Mouse (Mus musculus) adrenal gland (tissue): ENCODE results near the gene Slc23a2.

Experiments used
- intact Hi-C: fragments of 180-260 bp; cut with DNase I; formaldehyde crosslinking; loops from one replicate; pipeline ENCODE4 v1.15.1; 2025
- long read RNA-seq, 2 experiments: library from polyadenylated mRNA; unstranded; transcript quantifications; one replicate each; pipeline ENCODE4 v2.0.0; 2020; ENCODE audit warnings: borderline replicate concordance in 1 of 2; ENCODE audit not compliant: insufficient replicate concordance in 1 of 2

Gene Slc23a2
- long read RNA-seq, experiment 1, full-length matches to known transcripts = 1 of 17 reads
- long read RNA-seq, experiment 1, partial matches to known transcripts = 1 of 17 reads
- long read RNA-seq, experiment 1, other reads (novel, unspliced or antisense) = 15 of 17 reads
- long read RNA-seq, experiment 2, partial matches to known transcripts = 5 of 42 reads
- long read RNA-seq, experiment 2, other reads (novel, unspliced or antisense) = 37 of 42 reads

DNA sequence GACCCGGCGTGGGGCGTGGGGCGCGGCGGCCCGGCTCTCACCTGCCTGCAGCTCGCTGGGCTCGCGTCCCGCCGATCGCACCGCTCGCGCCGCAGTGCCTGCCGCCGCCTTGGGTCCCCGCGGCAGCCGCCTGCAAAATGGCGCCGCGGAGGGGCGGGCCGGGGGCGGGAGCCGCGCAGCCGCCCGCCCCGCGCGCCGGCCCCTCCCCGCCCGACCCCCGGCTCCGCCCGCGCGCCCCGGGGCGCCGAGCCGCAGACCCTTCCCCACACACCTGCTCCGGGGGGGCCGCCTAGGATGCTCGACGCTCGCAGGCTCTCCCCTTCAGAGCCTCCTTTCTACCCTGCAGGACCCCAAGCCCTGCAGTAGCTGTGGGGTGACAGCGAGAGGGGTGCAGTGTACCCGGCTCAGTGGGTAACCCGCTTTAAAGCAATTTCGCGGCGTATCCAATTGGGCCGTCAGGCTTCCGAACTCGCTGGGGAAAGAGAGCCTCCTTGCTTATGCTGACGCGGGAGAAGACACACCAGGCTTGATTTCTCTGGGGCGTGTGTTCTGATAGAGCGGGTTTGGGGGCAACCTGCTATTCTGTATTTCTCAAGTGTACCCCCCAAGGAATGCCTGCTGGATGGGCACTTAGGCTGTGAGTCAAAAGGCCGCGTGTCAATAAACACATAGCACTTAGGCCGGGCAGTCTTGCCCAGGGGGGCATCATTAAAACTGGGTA, at the start of gene Slc23a2:
Slc23a2 (minus strand) TSS at position 138 of the 721 bp plus-strand sequence.
- intact Hi-C loops = loop anchor here (5.0 kb wide), 1 partner anchor 57 kb away; no protein-coding TSS in a partner anchor

DNA sequence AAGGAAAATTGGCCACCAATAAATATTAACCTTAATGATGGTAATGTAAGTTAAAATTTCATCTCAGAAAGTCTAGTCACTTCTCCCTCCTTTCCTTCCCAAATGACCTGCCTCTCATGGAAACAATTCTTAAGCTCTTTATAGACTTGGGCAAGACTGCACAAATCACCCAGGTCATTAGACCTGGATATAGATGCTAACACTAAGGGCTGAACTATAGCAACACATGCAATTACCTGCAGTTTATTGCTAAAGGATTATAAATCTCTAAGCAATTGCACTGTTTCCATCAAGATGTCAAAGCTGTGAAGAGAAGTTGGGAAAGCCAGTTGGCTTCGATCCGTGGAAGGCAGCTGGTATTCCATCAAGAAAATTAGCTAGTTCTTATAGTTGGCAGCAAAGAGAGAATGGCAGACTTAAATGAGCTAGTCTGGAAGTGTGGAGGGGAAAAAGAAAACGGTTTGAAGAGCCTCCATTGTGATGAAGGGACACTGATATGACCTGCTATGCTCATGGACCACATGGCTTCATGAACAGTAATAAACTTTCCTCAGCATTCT, 45.8 kb upstream of the Slc23a2 start:
- intact Hi-C loops = no loop called here

- intact Hi-C loops = no loop called here
Observed at GRCm38 (mm10) chr2:132183874-132184273, 39.0 kb upstream of the Slc23a2 start.

DNA sequence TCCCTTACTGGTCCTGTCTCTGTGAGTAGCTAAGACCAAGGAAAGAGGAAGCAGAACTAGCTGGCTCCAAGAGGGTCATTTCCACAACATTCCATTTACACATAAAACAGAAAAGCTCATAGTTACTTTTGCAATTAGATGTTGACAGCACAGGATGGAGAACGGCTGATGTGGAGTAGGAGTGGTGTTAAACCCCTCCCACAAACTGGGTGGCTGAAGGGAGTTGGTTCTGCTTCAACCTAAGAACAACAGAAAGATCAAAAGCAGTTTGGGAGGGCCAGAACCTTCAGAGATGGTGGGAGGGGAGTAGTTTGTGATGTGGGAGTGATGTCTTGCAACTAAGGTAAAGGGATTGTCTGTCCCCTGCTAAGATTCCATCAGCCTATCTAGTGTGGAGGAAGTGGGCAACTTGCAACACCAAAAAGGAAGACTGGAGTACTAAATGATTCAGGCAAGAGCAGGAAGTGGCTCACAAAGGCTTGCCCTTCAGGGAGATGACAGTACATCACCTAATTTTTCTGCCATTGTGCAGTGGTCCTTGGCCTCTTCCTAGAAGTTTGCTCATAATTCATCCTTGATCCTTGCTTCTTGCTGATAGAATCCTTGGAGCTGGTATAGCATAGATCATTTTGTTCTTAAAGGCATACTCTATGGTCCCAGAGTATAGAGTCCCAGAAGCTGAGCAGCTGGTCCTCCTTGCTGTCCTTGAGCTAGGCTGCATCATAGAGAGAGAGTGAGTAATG, 35.7 kb upstream of the Slc23a2 start:
- intact Hi-C loops = no loop called here

DNA sequence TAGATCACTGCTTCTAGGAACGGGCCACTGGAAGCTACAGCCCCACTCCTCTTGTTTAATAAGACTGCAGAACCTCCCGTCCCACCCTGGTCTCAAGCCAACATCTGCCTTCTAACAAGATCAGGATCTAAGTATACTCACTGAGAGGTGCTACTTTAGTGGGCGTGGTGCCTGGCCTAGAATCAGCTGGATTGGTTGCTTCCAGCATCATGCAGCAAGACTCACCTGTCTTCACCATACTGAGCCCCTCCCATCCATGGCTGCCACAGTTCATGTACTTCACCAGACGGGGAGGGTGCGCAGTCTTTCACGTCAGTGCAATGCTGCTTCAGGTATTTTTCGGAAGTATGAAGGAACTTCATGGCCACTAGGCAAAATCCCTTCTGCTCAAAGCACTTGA, 34.5 kb upstream of the Slc23a2 start:
- intact Hi-C loops = no loop called here

DNA sequence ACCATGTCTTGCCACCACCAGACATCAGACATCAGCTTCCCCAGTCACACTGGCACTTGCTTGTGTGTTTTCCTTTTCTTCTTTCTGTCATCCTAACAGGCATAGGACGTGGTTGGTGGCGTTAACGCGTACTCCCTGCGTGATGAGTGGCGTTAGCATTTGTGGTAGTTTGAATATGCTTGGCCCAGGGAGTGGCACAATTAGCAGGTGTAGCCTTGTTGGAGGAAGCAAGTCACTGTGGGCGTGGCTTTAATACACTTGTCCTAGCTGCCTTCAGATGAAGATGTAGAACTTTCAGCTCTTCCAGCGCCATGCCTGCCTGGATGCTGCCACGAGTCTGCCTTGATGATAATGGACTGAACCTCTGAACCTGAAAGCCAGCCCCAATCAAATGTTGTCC, 32.5 kb upstream of the Slc23a2 start:
- intact Hi-C loops = no loop called here

DNA sequence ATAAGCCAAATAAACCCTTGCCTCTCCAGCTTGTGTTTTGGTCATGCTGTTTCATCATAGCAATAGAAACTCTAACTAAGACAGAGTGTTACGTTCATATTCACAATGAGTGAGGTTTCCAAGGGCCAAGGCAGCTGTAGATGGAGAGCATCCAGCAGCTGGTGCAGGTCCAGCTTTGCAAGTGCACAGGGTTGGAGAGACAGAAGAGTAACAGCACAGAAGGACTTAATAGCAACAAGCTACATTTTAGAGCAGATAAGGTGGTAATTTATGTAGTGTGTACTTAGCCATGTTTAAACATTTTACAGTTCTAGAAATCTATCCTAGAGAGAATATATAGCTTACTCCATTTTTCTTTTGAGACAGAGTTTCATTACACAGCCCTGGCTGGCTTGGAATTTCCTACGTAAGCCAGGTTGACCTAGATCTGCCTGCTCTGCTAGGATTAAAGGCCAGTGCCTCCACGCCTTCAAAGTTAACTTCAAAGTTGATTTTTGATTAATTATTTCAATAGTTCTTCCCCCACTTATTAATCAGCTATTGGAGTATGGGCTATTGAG, 31.5 kb upstream of the Slc23a2 start:
- intact Hi-C loops = no loop called here

- intact Hi-C loops = no loop called here
Observed at GRCm38 (mm10) chr2:132174048-132174447, 29.1 kb upstream of the Slc23a2 start.

DNA sequence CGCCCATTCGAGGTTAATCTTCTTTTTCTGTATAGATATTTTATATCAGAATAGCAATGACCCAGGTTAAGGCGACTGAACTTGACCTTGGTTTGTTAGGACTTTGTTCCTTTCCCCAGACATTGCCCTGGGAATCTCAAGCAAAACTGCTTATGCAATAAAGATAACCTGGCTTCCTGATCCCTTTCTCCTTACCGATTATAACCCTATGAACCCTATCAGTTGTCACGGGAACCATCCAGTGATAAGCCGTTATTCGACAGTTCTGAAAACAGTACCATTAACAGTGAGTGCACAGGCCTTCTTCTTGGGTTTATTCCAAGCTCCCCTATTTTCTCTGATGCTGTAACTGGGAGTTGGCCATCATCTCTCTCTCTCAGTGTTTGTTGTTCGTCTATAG, 27.0 kb upstream of the Slc23a2 start:
- intact Hi-C loops = no loop called here

DNA sequence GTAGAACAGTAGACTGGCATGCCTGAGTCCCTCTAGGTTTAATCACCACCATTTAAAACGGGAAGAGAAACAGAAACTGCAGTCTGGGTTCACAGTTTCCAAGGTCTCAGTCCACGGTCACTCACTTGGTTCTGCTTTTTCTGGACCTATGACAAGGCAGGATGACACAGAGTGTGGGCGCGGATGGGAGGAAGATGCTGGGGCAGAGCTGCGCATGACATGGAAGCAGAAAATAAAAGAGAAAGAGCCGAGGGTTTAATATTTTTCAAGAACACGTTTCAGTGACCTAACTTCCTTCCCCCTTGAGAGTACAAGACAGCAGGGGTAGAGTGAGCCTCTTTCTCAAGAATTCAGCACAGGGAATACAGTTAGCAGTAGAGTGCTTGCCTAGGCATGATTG, 24.2 kb upstream of the Slc23a2 start:
- intact Hi-C loops = no loop called here

DNA sequence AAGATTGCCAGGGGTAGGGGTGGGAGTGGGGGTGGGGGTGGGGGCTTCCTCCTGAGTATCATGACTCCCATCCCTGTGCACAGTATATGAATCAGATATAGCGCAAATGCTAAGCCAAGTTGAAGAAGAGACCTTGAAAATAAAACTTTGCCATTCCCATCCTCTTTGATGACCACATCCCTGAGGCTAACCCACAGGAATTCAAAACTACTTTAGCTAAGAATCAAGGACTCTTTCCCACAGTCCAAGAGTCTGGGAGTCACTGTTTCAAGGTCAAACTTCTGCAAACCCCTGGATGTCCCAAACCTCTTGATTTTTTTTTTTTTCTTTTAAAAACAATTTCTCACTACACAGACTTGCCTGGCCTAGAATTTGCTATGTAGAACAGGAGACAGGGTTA, 18.7 kb upstream of the Slc23a2 start:
- intact Hi-C loops = no loop called here

GRCm38 (mm10) chr2:132157482-132157881, 12.6 kb upstream of the Slc23a2 start:
- intact Hi-C loops = no loop called here

GRCm38 (mm10) chr2:132152670-132153069, 7.8 kb upstream of the Slc23a2 start:
- intact Hi-C loops = loop anchor here (5.0 kb wide), 1 partner anchor 60 kb away; no protein-coding TSS in a partner anchor

DNA sequence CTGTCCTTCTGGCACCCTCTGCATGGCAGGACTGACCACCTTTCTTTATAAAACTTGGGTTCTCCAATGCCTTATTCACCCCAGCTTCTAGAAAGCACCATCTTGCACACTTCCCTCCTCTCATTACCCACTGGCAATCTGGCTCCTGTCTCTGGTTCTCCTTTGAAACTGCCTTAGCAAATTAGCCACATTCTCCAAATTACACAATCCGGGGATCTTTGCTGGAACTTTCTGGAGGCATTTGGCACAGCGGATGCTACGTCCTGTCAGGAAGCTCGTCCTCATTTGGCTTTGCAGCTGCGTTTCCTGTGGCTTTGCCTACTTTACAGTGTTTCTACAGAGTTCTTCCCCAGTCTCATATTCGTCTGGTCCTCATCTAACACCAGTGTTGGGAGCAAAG, 6.7 kb upstream of the Slc23a2 start:
- intact Hi-C loops = loop anchor here (5.0 kb wide), 1 partner anchor 61 kb away; no protein-coding TSS in a partner anchor

- intact Hi-C loops = loop anchor here (5.0 kb wide), 1 partner anchor 61 kb away; no protein-coding TSS in a partner anchor
Observed at GRCm38 (mm10) chr2:132150926-132151325, 6.0 kb upstream of the Slc23a2 start.

DNA sequence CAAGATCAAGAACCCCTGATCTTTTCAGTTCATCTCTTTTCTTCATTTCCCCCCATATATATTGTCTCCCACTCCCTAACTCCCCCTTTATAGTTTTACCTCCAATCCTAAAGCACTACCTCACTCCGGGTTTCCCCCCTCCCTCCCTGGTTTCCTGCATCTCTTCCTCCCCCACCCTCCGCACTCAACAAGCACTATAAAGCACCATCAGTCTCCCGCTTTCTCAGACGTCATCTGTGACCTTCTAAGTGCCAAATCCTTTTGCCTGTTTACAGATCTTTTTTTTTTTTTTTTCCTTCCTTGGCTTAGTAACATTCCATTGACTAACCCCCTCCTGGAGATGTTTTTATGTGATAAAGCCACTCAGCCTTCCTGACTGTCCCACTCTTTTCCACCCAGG, 1.6 kb upstream of the Slc23a2 start:
- intact Hi-C loops = loop anchor here (5.0 kb wide), 1 partner anchor 56 kb away; no protein-coding TSS in a partner anchor

DNA sequence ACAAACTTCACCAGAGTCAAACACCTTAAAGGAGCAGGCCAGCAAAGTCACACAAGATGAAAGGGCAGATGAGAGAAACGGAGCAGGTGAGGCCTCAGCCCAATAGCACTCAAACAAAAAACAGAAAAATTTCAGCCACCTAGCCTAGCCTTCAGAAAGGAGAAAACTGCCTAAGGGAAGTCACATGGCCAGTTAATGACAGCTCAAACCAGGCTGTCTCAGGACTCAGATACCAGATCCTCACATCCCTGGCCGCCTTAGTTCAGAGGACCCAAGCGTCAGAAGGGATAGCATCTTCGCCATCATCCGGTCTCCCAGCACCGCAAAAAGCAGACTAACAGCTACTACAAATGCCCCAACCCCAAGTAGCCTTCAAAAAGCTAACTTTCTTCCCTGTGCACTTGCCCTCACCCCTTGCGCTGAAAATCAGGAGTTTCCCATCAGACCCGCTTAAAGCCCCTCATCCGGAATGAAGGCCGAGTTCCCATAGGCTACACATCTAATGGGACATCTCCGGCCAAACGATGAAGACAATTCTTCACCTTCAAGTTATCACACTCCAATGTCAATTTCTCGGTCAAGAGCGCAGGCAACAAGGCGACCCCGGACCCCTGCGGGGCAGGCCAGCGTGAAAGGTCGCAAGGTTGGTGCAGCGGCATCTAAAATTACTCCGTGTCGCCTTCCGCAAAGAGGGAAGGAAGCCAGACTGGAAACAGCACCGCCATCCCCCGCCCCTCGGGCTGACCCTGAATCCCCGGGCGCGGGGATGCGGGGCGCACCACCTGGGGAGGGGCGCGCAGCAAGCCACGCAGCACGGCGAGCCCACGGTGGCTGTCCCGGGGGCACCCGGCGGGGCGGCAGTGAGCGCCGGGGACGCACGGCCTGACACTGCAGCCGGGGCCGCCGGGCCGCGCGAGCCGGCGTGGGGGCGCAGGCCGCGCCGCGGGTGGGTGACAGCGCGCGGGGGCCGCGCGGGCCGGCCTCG, 673 bp downstream of the Slc23a2 start:
- intact Hi-C loops = loop anchor here (2.0 kb wide), 1 partner anchor 97 kb away; no protein-coding TSS in a partner anchor

GRCm38 (mm10) chr2:132142606-132143005, 2.3 kb downstream of the Slc23a2 start:
- intact Hi-C loops = loop anchor here (2.0 kb wide), 1 partner anchor 98 kb away; no protein-coding TSS in a partner anchor

DNA sequence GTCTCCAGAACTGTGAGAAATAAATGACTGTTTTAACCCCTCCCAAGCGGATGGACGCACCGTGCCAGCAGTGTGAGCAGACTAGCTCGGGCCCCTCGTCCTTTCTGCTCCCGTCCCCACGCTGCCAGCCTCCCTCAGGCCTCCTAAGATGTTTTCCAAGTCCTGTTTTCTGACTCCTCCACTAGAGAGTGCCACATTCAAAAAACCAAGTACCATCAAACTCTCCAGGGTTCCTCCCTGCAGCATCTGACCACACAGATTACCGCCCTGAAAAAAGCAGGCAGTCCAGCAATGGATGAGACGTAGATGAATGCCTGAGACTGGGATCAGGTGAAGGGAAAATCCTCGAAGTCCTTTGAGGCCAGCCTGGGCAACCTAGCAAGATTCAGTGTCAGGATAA, 4.4 kb downstream of the Slc23a2 start:
- intact Hi-C loops = no loop called here

DNA sequence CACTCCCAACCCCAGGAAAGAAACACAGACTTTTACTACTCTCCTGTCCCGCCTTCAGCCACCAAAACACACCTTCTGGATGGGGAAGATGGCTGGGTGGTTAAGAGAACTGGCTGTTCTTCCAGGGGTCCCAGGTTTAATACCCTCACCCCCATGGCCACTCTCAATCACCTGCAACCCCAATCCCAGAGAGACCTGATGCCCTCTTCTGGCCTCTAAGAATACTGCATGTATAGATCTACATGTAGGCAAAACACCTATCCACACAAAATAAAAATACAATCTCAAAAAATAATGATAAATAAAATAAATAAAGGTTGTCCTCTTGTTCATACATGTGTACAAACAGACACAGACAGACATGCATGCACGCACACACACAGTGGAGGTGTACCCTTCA, 5.8 kb downstream of the Slc23a2 start:
- intact Hi-C loops = no loop called here
